Mouse (Mus musculus): ENCODE measurements around the gene Acp1.

GRCm38 (mm10) chr12:30891438-30891837, 20.0 kb downstream of the Acp1 start:
- TF ChIP-seq CTCF (IDR thresholded peaks at IDR 0.05; ENCODE audit: control insufficient read depth, insufficient read depth, insufficient read length) = no peak
- TF ChIP-seq MAX (IDR thresholded peaks at IDR 0.05) = no peak
- TF ChIP-seq USF1 (IDR thresholded peaks at IDR 0.05; ENCODE audit: low read depth) = no peak
- TF ChIP-seq CEBPB (IDR thresholded peaks at IDR 0.05; ENCODE audit: low read depth) = no peak
- TF ChIP-seq MYOG (IDR thresholded peaks at IDR 0.05; ENCODE audit: control insufficient read depth, extremely low read depth, insufficient read length) = no peak
- no peak for TF ChIP-seq FOSL1 (IDR thresholded peaks at IDR 0.05; ENCODE audit: insufficient read depth, low read length, poor library complexity, severe bottlenecking)

Data from C2C12 (cell line).